Mouse (Mus musculus): ENCODE measurements around the gene Cnksr1.

DNA sequence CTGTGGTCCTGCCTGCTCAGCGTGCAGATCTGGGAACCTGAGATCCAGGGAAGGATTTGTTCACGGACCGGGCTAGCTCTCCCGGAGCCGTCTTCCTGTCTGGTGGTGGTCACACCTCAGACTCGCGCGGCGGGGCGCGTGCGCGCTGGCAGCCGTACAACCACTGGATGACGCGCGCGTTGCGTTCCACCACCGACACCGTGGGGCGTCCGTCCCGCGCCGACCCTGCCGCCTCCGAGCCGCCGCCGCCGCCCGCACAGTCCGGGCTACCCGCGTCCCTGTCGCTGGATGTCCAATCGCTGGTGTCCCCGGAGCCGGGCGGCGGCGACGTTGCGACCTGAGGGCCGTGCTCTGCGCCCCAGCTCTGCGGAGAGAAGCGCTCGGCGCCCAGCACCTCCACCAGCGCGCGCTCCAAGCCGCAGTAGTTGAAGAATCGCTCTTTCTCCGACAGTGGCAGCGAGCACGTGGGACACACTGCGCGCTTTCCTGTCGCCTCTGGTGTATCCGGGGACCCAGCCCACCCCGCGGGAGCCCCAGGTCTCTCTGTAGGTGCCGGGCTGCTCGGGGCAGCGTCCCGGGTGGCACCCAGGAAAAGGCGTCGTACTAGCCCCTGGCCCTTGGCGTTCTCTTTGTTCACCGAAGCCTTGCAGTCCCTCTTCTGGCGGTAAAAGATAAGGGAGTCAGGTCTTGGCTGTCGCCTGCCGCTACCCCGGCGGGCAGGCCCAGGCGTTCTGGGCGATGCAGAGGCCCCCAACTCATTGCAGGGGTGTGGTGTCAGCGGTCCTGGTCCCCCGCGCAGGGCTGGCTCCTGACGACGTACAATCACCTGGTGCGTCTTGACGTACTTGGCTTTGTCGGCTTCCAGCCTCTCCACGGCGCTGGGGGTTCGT, 13.3 kb upstream of the Cnksr1 start:
- TF ChIP-seq CTCF (IDR thresholded peaks at IDR 0.05; ENCODE audit: control insufficient read depth, insufficient read depth, insufficient read length) (no peak), MYOD1 (IDR thresholded peaks at IDR 0.05; ENCODE audit: control insufficient read depth, insufficient read length, low read depth) (no peak), MYOG (IDR thresholded peaks at IDR 0.05; ENCODE audit: control insufficient read depth, extremely low read depth, insufficient read length) (no peak), USF1 (IDR thresholded peaks at IDR 0.05; ENCODE audit: low read depth) (no peak)
